Mouse (Mus musculus) brain, embryonic 14.5 days (tissue): ENCODE measurements around the gene Med13l. TPM values are rescaled to one million over a fixed set of nuclear protein-coding genes. Genes with fewer than 3 reads are reported as not detected.

Source experiments
- DNase-seq: peaks from one replicate; pipeline ENCODE4 v3.0.0-alpha.2; 2011; ENCODE audit warnings: low read depth
- CTCF ChIP-seq: fragments of 200-500 bp; IDR thresholded peaks from 2 replicates; pipeline ENCODE4 v1.5.1; 2012; ENCODE audit warnings: inconsistent platforms, mild to moderate bottlenecking, moderate library complexity, borderline replicate concordance; ENCODE audit not compliant: insufficient read depth, insufficient read length; ENCODE audit errors: extremely low read depth
- POLR2A ChIP-seq: fragments of 200-500 bp; IDR thresholded peaks from 2 replicates; pipeline ENCODE4 v1.6.1; 2012; ENCODE audit warnings: mild to moderate bottlenecking, inconsistent platforms, borderline replicate concordance; ENCODE audit not compliant: poor library complexity, insufficient read depth, insufficient read length, severe bottlenecking; ENCODE audit errors: extremely low read depth
- polyA plus RNA-seq: library from polyadenylated mRNA; depleted of rRNA; stranded (reverse); fragments of >200 nt; gene quantifications from 2 replicates; pipeline ENCODE4 v1.2.3, GENCODE M21; 2012

Gene Med13l
- polyA plus RNA-seq, 1 experiment, result 25.9 TPM

DNA sequence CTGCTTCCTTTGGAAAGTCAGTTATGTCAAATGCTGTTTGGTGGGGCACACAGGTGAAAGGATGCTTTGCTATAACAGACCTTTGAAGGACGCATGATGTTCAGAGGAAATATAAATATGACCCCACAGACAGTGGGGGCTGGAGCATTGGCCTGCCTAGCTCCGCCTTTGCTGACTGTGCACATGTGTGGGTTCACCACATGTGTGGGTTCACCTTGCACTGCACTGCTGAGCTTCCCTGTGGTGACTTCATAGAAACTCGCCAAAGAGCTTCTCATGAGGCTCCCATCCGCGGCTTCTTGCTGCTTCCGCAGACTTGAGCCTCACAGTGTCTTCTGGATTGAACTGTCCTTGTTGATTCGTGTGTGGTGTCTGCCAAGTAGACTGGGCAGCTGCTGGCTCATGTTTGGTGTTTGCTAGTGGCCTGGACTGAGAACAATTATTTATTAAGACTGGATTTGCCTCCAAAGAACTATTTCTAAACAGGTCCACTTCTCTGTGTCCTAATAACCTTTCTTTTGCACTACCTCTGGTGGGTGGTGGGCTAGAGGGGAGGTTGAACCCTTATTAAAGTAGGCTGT is 59.9 kb downstream of the Med13l start:
- TF ChIP-seq POLR2A, result no peak
- TF ChIP-seq CTCF, result no peak
- DNase-seq, result peak; percentile 30

DNA sequence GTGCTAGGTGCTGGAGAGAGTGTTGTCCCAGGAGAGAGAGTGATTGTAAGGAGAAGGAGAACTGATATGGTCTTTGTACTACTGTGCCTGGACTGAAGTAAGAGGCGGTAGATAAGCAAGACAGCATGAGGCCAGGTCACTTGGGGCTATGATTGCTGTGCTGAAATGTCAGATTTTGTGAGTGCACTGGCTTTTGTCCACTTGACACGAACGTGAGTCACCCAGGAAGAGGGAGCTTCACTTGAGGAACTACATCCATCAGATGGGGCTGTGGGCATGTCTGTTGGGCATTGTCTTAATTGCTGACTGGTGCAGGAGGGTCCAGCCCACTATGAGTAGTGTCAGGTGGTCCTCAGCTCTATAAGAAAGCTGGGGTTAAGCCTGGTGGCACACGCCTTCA is 61.4 kb downstream of the Med13l start:
- DNase-seq, result no peak
- no peak for TF ChIP-seq CTCF

DNA sequence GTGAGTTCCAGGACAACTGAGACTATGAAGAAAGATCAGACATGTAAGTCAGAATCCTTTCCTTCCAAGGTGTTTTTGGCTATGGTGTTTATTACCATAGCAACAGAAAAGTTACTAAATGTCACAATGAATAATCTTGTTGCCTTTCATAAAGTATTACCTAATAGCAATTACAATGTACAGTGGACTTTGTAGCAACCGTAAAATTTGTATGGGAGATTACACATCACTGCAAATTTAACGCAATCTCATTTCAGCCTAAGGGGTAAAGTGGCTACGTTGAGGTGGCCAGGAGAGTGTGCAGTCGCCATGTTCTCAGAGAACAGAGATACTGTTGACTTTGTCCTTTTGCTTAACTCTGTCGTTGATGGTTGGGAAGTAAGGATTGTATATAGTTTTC is 61.9 kb downstream of the Med13l start:
- no peak for TF ChIP-seq POLR2A
- TF ChIP-seq CTCF, result no peak
- no peak for DNase-seq

DNA sequence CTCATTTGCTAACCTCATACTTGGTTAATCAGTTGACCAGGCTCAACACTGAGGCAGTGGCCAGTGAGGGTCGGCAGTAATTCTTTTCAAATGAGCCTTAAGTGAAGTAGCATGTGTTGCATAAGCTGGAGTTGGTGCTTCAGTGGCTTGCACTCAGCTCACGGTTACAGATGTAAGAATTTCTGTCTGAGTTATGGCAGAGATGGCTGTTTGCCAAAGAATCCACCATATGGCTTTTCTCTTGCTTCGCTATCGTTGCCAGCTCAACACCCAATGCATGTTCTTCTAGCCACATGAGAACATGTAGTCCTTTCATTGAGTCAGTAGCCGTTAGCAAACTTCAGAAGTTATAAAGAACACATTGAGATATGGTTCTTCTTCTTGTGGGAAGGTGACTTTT is 63.3 kb downstream of the Med13l start:
- peak; percentile 51 for DNase-seq

DNA sequence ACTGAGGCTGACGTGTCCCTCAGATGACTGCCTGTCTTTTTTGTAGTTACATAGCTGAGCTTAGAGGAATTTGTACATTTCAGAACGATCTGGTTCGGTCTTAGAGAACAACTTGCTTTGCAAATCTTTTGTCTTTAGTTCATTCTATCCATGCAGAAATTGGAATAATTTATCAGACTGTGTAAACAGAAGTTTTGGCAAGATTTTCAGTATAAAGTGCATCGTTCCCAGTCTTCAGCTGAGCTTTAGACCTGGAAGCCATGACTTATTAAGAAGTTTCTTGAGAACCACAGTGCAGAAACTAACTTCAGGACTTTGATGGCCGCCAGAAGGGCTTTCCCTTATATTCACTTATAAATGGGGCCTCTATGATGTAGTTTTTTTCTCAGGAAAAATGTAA is 67.2 kb downstream of the Med13l start:
- no peak for TF ChIP-seq CTCF
- TF ChIP-seq POLR2A, result no peak
- DNase-seq, result no peak

More for the DNA sequence above, 63.3 kb downstream of the Med13l start:
- TF ChIP-seq CTCF, result no peak
- TF ChIP-seq POLR2A, result no peak

DNA sequence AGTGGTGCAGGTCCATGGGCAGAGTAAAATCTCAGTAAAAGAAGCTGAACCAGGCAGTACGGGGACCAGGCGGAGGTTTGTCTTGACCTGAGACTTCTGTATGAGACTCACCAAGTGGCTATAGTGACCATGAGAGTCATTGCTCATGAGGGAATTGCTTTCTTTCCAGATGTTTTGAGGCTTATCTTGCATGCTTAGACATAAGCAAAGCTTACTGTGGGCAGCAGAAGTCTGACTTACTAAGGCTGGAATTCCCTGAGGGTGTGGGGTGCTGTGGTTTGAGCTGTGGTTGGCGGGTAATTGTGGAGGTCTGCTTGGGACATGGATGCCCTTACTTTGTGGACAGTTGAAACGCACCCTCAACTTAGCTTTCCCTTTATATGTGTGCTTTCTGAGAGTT is 67.7 kb downstream of the Med13l start:
- no peak for TF ChIP-seq CTCF
- TF ChIP-seq POLR2A, result no peak
- no peak for DNase-seq

DNA sequence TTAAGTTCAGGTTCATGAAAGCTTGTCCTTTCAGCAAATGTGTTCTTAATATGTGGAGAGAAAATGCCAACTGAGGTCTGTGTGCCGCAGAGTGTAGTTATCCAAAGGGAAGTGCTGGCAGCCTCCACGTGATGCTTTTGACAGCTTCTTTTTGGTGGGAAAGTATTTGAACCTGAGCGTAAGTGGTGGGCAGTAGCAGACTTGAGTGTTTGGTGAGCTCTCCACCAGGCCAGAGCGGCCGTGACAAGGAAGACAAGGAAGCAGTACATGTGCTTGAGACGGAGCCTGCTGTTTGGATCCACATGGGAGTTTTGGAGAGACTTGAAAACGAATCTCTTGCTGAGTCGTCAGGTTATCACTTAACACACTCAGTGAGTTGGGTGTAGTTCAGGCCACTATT is 71.9 kb downstream of the Med13l start:
- DNase-seq, result no peak
- no peak for TF ChIP-seq POLR2A
- TF ChIP-seq CTCF, result no peak

DNA sequence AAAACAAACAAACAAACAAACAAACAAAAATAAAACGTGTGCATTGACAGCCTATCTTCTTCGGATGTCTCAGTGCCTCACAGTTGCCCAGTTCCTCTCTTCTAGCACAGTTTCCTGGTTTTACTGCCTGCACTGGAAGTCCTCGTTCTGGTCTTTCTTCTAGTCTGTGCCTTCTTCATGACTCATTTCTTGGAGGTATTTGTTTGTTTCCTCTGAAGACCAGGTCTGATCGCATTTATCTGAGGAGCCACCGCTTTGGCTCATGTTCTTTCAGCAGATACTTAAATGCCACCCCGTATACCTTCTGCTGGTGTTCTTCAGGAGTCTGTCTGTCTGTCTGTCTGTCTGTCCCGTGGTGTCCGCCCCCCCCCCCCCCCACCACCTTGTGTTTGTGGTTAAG is 72.6 kb downstream of the Med13l start:
- no peak for TF ChIP-seq CTCF
- no peak for TF ChIP-seq POLR2A
- DNase-seq, result no peak

DNA sequence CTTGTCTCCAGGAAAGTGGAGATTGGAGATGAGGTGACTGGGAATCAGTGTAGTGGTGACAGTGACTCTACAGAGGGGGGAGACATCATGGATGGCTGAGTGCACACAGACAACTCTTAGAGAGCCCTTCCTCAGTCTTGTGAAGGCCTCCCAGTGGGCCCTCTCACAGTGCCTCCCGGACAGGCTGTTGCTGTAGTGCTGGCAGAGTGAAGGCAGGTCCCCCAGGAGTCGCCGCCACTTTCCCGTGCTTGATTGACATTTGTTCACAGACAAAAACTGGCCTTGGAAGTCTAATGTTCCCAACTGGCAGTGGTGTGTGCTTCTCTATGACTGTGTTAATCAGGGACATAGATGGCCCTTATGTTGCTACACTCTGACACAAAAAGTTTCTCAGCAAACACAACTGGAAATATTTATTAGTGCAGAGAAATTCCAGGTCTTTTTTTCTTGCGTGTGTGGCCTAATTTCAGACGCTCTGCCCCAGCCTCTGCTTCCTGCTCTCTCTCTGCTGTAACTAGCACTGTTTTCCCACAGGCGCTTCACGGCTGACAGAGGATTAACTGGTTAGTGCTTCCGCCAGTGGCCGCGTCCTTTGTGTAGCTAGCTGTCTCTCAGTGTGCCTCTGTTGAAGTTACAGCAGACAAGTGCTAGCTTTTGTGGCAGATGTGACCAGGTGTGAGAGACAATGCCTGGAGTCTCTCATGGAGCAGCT is 75.2 kb downstream of the Med13l start:
- DNase-seq, result peak; percentile 74
- no peak for TF ChIP-seq CTCF
- no peak for TF ChIP-seq POLR2A

DNA sequence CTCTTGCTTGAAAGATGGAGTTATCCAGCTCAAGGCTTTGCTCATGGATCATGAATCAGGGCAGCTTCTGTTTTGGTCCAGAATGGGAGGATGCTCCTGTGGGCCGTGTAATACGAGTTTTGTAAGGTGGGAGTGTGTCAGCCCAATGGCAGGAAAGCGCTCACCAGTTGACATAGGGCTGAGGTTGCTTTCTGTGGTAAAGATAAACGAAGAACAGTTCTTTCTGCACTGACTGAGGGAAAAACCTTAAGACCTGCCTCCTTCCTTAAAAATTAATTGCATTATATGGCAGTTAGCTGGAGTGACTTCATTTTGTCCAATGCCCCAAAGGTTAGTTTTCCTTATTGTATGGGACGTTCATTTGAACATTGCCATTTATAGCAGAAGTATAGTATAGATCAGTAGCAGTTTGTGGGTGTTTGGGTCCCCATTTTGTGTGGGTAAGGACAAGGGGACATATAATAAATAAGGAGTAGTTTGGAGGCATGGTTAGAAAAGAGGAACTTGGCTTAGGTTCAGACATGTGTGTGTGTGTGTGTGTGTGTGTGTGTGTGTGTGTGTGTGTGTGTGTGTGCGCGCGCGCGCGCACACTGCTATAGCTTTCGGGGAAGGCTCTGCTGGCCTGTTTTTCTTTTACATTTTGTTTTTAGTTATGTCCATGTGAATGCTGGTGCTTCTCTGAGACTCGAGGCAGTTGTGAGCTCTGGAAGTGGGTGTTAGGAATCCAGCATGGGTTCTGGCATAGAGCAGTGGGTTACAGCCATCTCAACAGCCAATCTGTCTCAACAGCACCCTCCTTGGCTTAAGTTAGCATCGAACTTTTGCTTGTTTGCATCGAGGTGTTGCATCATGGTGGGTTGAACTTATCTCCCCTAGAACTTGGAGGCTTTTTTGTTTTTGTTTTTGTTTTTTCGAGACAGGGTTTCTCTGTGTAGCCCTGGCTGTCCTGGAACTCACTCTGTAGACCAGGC is 76.2 kb downstream of the Med13l start:
- no peak for DNase-seq
- TF ChIP-seq CTCF (no peak), POLR2A (no peak)

DNA sequence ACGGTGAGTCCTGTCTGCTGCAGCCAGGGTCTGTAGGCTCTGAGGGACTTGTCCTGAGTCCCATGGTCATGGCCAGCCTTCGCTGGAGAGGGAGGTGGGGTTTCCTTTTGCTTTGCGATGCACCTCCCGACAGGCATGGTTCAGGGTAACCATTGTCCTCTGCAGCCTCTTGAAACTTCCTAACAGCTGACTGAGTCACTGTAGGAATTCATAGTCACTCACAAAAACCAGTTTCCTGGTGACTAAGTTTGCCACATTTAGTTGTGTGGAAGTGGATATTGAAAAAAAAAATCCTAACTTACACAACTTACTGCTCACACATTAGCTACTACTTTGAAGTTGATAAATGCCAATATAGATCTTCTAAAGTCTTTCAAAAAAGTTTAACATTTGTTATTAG is 77.5 kb downstream of the Med13l start:
- no peak for DNase-seq
- TF ChIP-seq POLR2A (no peak), CTCF (no peak)

DNA sequence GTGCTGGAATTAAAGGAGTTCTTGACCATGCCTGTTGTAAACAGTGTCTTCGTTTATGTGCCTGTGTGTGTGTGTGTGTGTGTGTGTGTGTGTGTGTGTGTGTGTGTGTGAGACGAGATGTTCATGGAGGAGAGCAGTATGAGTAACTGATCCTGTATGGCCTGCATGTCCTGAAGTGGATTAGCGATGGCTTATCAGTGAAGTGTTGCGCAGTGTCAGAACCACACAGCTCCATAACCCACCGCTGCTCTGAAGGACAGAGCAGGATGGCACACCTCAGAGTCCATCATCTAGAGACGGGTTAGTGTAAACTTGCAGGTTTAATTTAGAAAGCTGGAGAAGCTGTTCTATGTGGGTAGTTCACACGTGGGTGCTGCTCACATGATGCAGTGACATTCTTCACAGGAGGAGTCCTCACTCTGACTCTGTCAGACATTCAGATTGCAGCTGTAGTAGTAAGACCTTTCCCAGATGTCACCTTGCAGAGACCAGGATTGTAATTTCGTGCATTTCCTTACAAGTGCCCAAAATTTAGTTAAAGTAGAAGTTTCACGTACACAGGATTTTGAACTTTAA is 78.1 kb downstream of the Med13l start:
- no peak for DNase-seq
- TF ChIP-seq POLR2A, result no peak
- TF ChIP-seq CTCF, result no peak
